Mouse (Mus musculus): ENCODE measurements around the gene Fxr2.

- no peak for TF ChIP-seq POLR2A (IDR thresholded peaks at IDR 0.05; ENCODE audit: borderline replicate concordance, control insufficient read depth, low read depth, low read length)
- no peak for TF ChIP-seq CTCF (IDR thresholded peaks at IDR 0.05; ENCODE audit: control insufficient read depth, insufficient read depth, low read length)
Measured at GRCm38 (mm10) chr11:69654760-69655159, 22.0 kb downstream of the Fxr2 start.
